Mouse (Mus musculus): Measurements from ENCODE around the gene Mgarp.

- TF ChIP-seq POLR2A (IDR thresholded peaks at IDR 0.05; ENCODE audit: low read depth, low read length) = no peak
- TF ChIP-seq CTCF (IDR thresholded peaks at IDR 0.05; ENCODE audit: borderline replicate concordance, insufficient read depth, low read length) = no peak
Observed at GRCm38 (mm10) chr3:51397700-51398299, 1.3 kb upstream of the Mgarp start.

All from embryonic fibroblast, embryonic 13.5 days (primary cell).